Mouse (Mus musculus): Measurements from ENCODE around the gene Fam193b.
"Not testable (repeated sequence)": the region's sequence is repeated elsewhere in the genome, so short reads cannot be mapped to it uniquely, and the experiment has no call there.

Gene Fam193b

DNA sequence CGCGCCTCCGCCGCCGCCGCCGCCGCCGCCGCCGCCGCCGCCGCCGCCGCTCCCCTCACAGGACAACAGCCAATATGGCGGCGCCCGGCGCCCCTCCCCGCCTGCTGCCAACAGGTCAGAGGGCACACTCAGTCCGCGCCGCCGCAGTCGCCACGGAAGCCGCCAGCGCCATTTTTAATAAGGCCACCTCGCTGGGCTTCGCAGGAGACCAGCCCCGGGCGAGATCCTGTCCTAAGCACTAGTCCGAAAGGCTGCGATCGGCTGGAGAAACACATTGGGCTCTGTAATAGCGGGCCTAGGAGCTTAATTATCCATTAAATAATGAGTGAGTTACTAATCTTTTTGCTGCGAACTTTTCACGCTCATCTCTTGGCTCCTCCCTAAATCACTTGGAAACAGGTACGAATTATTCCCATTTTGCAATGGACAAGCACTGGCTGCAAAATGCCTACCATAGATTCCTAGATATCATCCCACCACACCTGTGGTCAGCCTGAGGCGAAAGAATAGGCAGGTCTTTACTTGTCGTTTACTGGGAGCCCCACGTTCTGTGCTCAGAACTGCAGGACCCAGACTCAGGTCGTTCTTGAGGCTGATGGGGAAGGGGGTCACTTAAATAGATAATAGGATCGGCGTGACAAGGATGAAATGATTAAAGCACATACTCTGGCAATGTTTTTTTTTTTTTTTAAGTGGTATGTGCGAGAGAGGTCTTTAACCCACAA lies at the start of gene Fam193b:
Fam193b (minus strand) TSS at position 94 of the 725 bp plus-strand sequence.
- DNase-seq = peak; percentile 96 to 97

DNA sequence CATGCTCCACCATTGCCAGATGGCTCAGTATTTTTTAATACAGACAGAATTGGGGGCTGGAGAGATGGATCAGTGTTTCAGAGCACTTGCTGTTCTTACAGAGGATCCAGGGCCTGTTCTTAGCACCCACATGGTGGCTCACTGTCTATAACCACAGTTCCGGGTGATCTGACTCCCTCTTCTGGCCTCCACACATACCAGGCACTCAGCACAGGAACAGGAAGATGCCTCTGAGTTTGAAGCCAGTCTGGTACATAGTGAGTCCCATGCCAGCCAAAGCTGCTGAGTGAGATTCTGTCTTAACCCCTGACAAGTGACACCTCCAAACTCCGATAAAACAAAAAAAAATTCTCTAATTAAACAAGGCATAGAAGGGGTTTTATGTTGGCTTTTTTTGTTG lies 49.4 kb upstream of the Fam193b start:
- DNase-seq = no peak

DNA sequence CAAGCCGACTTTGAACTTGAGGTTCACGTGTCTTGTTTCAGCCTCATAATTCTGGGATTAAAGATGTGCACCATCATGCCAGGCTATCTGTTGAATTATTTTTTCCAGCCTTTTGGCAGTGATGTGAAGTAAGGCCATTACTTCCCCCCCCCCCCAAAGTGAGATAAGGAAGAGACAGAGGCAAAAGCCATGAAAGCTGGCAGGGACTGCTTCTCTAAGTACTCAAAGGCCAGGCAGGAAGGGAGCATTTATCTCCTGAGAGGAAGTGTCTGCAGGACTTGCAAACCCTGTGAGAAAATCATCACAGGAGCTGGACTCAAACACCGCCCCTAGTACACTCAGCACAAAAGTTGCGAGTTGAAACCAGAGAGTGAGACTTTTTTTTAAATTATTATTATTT lies 48.4 kb upstream of the Fam193b start:
- DNase-seq = no peak

DNA sequence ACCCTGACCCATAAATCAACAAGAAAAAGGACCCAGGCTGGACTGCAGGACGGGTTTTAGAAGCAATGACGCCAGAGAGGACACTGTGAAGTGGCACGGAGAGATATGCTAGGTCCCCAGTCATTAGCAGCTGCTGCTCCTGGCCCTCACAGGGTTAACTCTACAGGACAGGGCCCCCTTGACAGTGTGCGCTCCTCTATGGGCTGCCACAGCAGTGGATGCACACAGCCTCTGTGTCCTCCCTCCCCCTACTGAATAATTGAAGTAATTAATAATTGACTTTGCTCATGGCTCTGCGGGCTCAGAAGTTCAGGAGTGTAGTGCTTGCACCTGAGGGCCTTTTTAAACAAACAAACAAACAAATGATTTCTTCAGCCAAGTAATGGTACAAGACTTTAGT lies 42.6 kb upstream of the Fam193b start:
- DNase-seq = no peak

DNA sequence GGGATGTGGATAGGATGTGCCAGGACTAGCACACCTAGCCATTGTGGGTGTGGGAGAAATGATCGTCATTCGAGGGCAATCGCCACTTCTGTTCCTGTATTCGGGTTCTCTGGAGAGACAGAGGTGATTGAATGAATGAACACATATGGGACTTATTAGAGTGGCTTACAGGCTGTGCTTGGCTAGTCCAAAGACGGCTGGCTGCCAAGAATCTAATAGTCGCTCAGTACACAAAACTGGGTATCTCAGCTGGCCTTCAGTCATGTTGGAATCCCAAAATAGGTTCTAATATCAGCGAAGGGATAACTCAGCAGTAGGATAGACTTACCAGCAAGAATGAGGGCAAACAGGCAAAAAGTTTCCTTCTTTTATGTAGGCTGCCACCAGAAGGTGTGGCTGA lies 41.1 kb upstream of the Fam193b start:
- no peak for DNase-seq

DNA sequence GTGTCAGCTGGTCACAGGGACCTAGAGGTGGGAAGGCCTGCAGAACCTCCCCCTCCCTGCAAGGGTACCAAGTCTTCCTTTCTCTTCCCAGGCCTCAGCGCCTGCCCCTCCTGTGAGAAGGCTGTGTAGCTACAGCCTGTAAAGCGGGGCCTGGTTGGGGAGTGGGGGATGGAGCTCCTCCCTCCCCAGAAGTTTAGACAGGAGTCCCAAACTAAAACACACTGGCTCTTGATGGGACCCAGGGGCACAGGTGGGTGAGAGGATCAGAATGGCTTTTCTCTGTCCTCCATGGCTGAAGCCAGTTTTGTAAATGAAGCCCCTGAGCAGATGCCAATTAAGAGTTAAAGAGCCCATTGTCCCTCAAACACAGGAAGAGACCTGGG lies 36.7 kb upstream of the Fam193b start:
- no peak for DNase-seq

DNA sequence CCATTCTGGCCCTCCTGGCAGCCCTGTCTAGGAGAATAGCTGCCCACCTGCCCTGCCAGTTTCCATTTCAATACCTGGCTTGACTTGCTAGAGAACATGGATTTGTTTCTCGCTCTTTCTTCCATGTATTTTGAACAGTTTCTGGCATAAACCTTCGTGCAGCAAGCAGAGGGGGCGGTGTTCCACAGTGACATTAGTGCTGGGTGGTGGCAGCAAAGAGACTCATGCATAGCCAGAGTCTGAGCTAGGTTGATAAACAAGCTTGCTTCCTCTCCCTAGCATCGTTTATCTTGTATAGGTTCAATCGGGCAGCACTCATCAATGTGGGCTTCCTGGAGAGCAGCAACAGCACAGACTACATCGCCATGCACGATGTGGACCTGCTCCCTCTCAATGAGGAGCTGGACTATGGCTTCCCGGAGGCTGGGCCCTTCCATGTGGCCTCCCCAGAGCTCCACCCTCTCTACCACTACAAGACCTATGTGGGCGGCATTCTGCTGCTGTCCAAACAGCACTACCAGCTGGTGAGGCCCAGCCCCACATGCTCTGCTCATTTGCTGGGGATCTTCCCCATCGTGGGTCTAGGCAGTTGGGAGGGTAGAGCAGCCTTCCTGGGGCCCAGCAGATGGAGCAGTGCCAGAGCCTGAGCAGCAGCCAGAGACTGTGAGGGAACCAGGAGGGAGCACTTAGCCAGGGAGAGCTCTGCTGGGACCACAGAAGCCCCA lies 36.1 kb upstream of the Fam193b start:
- no peak for DNase-seq

DNA sequence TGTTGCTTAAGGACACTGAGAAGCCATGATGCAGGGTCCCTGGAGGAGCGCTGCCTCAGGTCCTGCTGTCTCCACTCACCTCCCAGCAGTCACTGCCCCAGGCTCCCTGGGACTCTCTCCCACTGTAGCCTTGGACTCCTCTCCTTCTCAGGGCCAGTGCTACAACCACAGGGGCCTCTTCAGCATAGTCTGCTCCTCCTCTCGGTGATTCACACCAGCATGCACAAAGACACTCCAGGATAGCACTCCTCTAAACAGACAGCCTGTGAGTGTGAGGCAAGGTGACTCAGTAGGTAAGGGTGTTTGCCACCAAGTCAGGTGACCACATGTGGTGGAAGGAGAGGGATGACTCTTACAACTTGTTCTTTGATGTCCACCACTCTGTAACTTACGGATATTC lies 33.7 kb upstream of the Fam193b start:
- no peak for DNase-seq

DNA sequence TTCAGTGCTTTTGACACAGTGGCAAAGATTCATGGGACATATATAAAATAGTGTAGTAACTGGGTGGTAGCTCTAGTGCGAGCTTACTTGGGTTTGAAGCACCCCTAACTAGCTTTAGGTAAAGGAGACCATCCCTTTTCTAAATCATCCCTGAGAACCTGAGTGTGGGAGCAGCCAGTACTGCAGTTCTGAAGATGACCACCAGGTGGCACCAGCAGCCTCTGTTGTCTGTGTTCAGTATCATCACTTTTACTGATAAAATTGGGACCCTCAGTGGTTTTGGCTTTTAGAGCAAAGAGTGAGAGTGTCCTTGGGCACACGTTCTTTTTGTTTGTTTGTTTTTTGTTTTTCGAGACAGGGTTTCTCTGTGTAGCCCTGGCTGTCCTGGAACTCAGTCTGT lies 30.7 kb upstream of the Fam193b start:
- DNase-seq = peak; percentile 70 to 86

DNA sequence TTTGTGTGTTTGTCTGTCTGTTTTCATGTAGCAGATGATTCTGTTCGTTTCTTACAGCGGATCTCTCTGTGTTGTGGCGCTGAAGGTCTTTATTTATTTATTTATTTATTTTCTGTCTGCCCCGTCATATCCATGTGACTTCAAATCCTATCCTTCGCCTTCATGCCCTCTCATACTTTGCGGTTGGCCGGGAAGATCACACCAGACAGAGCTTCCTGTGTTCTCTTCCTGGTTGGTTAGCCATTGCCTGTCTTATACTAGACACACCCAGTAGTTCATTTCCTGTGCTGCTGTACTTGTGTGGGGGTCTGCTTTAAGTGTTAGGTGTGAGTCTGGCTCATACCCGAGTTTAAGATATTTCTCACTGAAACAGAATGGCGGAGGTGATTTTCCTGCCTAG lies 29.7 kb upstream of the Fam193b start:
- DNase-seq = peak; percentile 23 to 51

DNA sequence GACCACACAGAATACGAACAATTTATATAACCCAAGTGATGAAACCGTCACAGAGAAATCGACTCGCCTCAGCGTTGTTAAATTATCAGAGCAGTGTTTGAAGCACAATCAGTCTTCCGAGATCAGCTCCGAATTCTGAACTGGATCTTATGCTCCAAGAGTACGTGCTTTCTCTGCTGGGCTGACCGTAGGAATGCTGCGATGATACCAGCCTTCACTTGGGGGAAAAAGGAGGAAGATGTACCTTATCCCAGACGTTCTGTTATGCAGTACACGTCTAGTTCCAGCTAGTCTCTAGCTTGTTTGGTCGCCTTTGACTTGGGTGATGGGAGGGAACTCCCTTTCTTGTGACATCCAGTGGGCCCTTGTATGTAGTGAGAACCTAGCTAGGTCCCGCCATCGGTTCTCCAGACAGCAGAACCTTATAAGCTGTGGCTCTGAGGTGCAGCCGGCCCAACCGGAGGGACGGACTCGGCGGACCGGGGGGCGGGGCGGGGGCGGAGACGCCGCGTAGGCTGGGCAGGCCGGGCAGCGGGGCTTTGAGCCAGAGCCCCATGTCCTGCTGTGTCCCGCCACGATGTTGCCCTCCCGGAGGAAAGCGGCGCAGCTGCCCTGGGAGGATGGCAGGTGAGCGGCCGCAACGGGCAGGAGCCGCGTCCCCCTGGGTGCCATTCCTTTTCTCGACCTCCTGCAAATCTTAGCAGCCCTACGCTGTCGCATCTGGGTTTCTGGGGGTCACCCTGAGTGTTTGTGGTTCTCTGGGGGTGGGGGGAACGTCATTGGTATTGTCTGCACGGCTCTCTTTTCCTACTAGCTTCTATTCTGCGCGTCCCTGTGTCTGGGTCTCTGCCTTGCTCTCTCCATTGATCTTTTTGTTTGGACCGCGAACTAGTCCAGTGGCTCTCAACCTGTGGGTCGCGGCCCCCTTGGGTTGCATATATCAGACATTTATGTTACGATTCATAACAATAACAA lies 28.9 kb upstream of the Fam193b start, which contains the start of gene B4galt7:
B4galt7 (plus strand) TSS at position 331 of the 975 bp plus-strand sequence.
- DNase-seq = peak; percentile 92 to 93

DNA sequence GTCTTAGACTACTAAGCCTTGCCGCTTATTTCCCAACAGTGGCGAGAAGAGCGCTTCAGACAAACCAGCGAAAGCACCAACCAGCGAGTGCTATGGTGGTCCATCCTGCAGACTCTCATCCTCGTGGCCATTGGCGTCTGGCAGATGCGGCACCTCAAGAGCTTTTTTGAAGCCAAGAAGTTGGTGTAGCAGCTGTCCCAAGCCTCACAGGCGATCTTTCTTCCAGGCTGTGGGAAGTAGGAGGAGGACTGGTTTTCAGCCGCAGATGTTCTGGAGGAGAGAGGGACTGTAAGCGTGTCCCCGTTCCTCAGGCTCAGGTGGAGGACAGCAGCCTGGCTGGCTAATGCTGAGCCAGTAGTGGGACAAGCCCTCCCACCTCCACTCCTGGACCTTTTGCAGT lies 25.9 kb upstream of the Fam193b start:
- DNase-seq = no peak

DNA sequence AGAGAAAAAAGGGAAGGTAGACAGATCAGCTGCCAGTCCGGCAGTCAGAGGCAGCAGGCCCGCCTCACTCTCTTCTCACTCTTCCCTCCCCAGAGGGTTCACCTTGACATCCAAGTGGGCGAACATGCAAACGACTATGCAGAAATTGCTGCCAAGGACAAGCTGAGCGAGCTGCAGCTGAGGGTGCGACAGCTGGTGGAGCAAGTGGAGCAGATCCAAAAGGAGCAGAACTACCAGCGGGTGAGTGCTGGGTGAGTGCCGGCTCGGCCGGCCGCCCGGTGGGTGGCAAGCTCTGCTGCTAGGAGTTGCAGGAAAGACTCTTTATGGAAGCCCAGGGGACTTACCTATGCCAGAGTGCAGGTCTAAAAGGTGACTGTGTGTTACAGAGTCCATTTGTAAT lies 24.5 kb upstream of the Fam193b start:
- no peak for DNase-seq

DNA sequence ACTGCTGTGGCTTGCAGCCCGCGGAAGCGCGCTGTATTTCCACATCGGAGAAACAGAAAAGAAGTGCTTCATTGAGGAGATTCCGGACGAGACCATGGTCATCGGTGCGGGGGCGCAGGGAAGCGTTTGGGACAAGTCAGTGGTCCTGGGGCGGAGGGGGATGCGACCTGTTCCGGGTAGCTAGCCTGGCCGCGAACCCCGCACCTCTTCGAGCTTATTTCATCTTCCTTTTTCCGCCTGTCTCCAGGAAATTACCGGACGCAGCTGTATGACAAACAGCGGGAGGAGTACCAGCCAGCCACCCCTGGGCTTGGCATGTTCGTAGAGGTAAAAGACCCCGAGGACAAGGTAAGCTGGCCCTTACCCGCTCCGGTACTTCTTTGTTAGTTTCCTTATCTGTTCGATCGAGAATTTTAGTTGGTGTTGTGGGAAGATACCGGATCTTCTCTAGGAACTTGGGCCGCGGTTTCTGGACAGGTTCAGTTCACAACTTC lies 22.4 kb upstream of the Fam193b start:
- no peak for DNase-seq

DNA sequence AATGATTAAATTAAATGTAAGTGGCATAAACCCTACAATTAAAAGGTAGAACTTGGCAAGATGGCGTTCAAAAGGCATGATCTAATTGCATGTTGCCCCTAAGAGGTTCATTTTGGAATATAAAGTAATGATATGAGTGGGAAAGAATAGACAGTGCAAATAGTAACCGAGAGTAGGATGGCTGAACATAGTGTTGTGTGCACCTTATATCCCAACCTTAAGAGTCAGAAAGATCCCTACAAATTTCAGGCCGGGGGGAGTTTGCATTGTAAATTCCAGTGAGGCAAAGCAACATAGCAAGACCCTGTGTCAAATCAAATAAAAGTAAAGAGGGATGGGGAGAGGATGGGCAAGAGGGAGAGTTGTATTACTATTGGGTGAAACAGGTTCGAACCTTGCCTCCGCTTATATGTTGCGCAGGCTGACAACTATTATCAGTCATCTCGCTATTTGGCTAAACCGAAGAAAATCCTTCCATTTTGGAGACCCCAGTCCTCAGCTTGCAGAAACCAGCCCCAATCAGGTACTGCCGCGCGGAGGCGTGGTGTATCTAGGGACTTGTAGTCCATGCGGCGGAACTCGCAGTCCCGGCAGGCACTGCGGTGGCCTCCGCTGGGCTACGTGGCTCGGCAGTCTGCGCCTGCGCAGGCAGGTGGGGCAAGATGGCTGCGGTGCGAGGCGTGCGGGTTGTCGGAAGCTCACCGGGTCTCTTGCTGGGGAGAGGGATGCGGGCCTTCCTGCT lies 21.8 kb upstream of the Fam193b start:
- DNase-seq = peak; percentile 97 to 98

DNA sequence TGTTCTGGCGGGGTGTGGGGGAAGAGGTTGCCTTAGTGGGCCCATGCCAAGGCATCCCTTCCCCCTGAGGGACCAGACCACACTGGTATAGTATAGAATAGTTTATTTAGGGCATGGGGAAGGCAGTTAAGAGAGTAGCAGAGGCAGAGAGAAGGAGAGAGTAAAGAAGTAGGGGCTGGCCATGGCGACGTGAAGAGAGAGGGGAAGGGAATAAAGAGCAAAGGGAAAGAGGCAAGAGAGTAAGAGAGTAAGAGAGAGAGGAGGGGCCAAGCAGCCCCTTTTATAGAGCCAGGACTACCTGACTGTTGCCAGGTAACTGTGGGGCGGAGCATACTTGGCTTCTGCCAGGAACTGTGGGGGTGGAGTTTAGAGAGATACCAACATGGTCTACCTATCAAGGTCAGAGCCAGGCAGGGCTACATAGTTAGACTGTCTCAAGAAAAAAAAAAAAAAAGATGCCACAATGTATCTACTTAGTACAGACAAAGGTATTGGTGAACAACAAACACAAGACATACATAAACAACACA lies 21.1 kb upstream of the Fam193b start:
- DNase-seq = no peak

DNA sequence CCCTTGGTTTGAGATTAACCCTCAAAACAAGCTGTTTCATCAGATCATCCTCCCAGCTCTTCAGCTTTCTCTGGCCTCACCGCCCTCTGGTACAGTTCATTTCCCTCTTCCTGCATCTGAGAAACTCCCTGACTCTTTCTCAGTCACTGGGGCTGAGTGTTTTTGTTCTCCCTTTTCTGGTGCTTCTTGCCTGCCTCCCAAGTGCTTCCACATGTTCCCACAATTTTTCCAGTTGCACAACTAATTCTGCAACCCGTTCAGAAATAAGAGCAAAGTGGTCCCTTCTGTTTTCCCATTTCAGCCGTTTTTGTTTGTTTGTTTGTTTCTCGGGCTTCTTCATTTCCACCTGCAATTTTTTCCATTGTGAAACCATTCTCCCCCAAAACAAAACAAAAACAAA lies 7.2 kb upstream of the Fam193b start:
- no peak for DNase-seq

DNA sequence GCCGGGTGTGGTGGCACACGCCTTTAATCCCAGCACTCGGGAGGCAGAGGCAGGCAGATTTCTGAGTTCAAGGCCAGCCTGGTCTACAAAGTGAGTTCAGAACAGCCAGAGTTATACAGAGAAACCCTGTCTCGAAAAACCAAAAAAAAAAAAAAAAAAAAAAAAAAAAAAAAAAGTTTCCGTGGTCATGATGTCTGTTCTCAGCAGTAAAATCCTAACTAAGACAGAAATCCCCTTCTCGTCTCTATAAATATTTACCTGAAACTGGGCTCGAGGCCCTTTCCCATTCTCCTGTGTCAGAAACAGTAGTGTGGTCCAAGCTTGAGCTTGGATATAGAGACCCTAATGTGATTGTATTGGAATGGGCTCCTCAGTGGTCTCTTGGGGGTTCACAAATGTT lies 6.0 kb upstream of the Fam193b start:
- DNase-seq = not testable (repeated sequence)

DNA sequence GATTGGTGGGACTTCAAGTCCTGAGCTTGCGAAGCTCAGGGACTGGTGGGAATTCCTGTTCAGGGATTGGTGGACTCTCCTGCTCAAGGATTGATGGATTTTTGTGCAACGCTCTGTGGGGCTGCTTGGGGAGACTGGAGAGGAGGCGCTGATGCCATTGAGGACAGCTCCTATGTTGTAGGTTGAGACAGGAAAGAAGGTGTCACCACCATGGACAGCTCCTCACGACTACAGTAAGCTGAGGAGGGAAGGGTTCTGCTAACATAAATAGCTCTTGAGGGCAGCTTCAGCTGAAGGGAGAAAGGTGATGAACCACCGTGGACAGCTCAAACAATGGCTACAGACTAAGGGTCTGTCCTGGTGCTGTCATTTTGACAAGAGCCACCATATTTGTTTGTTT lies 5.0 kb upstream of the Fam193b start:
- no peak for DNase-seq

DNA sequence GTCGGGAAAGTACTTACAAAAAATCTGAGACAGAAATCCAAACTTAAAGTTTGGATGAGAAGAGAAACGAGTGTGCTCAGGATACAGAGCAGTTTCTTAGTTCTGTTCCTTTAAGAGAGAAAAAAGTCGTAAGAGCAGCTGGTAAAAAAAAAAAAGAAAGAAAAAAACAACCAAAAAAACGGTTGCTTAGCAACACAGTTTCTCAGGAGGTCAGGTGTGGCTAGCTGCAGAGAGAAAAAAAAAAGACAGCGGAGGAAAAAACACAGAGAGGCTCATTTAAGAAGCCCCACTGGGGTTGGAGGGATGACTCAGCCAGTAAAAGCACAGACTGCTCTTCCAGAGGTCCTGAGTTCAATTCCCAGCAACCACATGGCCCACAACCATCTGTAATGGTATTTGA lies 3.4 kb upstream of the Fam193b start:
- DNase-seq = no peak

DNA sequence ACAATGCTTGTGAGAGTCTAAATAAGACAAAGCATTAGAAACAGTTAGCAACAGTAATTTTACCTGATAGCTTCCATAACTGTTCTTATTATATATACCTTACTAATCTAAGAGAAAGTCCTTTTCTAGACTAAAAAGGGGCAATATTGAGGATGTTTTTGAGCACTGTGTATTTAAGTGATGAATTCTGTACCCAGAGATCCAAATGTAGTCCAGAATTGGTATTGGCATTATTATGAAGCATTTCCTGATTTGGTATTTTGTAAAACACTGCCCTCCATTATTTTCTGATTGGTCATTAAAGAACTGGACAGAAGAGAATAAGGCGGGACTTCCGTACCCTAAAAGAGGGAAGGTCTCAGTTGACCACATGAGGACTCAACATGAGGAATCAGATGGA lies 2.5 kb upstream of the Fam193b start, which contains the start of gene Tmed9:
Tmed9 (plus strand) TSS at position 301 of the 400 bp plus-strand sequence.
- DNase-seq = no peak

DNA sequence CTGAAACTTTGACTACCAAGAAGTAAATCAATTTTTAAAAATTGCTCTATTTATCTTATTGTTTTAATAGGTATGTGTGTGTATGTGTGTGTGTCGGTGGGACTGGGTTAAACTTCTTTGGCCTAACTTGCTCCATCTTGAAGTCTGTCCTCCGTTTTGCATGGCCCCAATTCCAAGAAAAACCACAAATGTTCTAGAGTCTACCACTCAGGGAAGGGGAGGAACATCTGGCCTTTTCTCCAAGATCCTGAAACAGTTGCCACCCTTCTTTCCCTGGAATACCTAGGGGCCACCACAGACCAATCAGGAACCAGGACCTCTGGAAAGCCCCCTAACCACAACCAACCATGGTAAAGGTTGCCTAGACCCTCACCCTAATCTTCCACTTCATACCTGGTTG lies 1.1 kb upstream of the Fam193b start:
- DNase-seq = no peak

Measured in lung, postnatal 4 days (tissue).